Mouse (Mus musculus) midbrain, embryonic 10.5 days (tissue): ENCODE data around the gene Dpep1. TPM values are rescaled to one million over a fixed set of nuclear protein-coding genes. Genes with fewer than 3 reads are reported as not detected.
A peak's percentile ranks its signal among the peaks of the same experiment; 100 is the strongest.
"Not testable (repeated sequence)": the region's sequence is repeated elsewhere in the genome, so short reads cannot be mapped to it uniquely, and the experiment has no call there.

Source experiments
- DNase-seq: peaks from one replicate; pipeline ENCODE4 v3.0.0-alpha.2; 2017; ENCODE audit warnings: low spot score
- H3K27ac ChIP-seq: fragments of 300-500 bp; sonication (generic); replicated peaks from 2 replicates; pipeline ENCODE4 v1.5.1; 2016; ENCODE audit warnings: mild to moderate bottlenecking
- H3K27me3 ChIP-seq: fragments of 300-500 bp; sonication (generic); 2 replicates; pipeline ENCODE4 v1.6.1; 2016; ENCODE audit warnings: low read depth, mild to moderate bottlenecking; ENCODE audit not compliant: poor library complexity, severe bottlenecking
- H3K36me3 ChIP-seq: fragments of 300-500 bp; sonication (generic); 2 replicates; pipeline ENCODE4 v1.6.1; 2016; ENCODE audit warnings: mild to moderate bottlenecking, moderate library complexity
- H3K4me1 ChIP-seq: fragments of 300-500 bp; sonication (generic); 2 replicates; pipeline ENCODE4 v1.6.1; 2016
- H3K4me3 ChIP-seq: fragments of 300-500 bp; sonication (generic); 2 replicates; pipeline ENCODE4 v1.5.1; 2016; ENCODE audit warnings: mild to moderate bottlenecking, moderate library complexity
- H3K9me3 ChIP-seq: fragments of 300-500 bp; sonication (generic); replicated peaks from 2 replicates; pipeline ENCODE4 v1.6.1; 2016; ENCODE audit warnings: mild to moderate bottlenecking
- WGBS: fragments of 180-500 bp; shearing (Covaris S2); methylation state at CpG from one replicate; pipeline ENCODE4 v1.1.7; 2016; 5-methylcytosine and 5-hydroxymethylcytosine counted together
- polyA plus RNA-seq: library from polyadenylated mRNA; unstranded; fragments of >200 nt; fragmentation: Nextera tagmentation; extraction: Ambion mirVana; gene quantifications from 2 replicates; pipeline ENCODE4 v1.2.1, GENCODE M21; 2016

Gene Dpep1
- polyA plus RNA-seq, 1 experiment from 2014 or later: 5.7 TPM

GRCm38 (mm10) chr8:123188006-123188405 is 2.0 kb downstream of the Dpep1 start:
- 80% methylated on average over 2 of the region's 2 CpGs for WGBS

DNA sequence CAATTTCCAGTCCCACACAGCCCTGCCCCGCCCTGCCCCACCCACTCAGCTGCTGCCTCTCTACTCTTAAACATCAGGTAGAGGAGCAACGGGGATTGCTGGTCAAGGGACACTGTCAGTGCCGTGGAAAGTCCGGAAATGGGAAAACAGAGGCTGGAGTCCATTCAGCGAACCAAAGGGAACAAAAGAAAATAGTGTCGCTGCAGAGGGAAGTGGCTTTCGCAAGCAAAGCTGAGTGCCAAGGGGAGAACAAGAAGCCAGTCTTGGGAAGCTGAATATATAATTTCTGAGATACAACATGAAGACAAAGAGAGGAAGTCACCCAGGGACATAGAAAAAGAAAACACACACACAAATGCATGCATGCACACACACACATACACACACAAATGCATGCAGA is 2.8 kb downstream of the Dpep1 start:
- DNase-seq: no peak
- Histone ChIP-seq H3K9me3 (no peaks in the 10 kb centered on the region), H3K4me3 (no peak overlapping the region), H3K36me3 (no peaks in the 10 kb centered on the region), H3K4me1 (peaks cover 14% of the 10 kb centered on the region), H3K27ac (no peak overlapping the region), H3K27me3 (0 out of 2 replicates have a peak, but pooled peaks cover 3% of the 10 kb centered on the region)
- 84% methylated on average over 7 of the region's 7 CpGs for WGBS

More at GRCm38 (mm10) chr8:123188006-123188405, 2.0 kb downstream of the Dpep1 start:
- Histone ChIP-seq H3K36me3 (no peaks in the 10 kb centered on the region), H3K4me3 (no peak overlapping the region), H3K9me3 (no peaks in the 10 kb centered on the region), H3K27ac (no peak overlapping the region), H3K4me1 (peaks cover 14% of the 10 kb centered on the region), H3K27me3 (0 out of 2 replicates have a peak, but pooled peaks cover 3% of the 10 kb centered on the region)
- DNase-seq: no peak

GRCm38 (mm10) chr8:123190678-123191077 is 4.6 kb downstream of the Dpep1 start:
- Histone ChIP-seq H3K36me3 (no peaks in the 10 kb centered on the region), H3K4me1 (peaks cover 7% of the 10 kb centered on the region), H3K9me3 (no peaks in the 10 kb centered on the region), H3K4me3 (no peak overlapping the region), H3K27ac (peak overlapping the region; percentile 15; the same call in 1 of the 2 replicates), H3K27me3 (0 out of 2 replicates have a peak, but pooled peaks cover 3% of the 10 kb centered on the region)
- 3% methylated on average over 9 of the region's 9 CpGs for WGBS
- peak; percentile 81 for DNase-seq

DNA sequence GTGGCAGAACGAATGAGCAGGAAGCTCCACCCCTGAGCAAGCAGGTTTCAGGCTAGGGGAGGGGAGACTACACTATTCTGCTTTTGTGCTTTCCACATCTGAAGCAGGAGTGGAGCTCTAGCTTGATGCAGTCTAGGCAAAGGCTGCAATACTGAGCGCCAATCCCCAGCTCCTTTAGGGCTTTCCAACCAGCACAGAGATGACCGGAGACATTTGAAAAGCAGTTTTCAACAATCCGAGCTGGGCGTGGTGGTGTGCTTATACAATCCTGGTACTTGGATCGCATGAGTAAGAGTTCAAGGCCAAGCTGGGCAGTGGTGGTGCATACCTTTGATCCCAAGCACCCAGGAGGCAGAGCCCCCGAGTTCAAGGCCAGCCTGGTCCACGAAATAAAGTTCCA is 5.9 kb downstream of the Dpep1 start:
- WGBS: 63% methylated on average over 8 of the region's 8 CpGs
- 0 out of 2 replicates have a peak, but pooled peaks cover 3% of the 10 kb centered on the region for H3K27me3 ChIP-seq

GRCm38 (mm10) chr8:123193771-123194170 is 7.7 kb downstream of the Dpep1 start:
- Histone ChIP-seq H3K27me3 (0 out of 2 replicates have a peak, but pooled peaks cover 3% of the 10 kb centered on the region), H3K4me1 (peaks cover 6% of the 10 kb centered on the region; the same call in 1 of the 2 replicates), H3K4me3 (no peak overlapping the region), H3K9me3 (no peaks in the 10 kb centered on the region), H3K27ac (no peak overlapping the region), H3K36me3 (no peaks in the 10 kb centered on the region)
- no peak for DNase-seq
- 93% methylated on average over 9 of the region's 9 CpGs for WGBS

More for the DNA sequence above, 5.9 kb downstream of the Dpep1 start:
- no peak for DNase-seq
- peaks cover 6% of the 10 kb centered on the region; the same call in 1 of the 2 replicates for H3K4me1 ChIP-seq
- no peak overlapping the region for H3K4me3 ChIP-seq
- no peaks in the 10 kb centered on the region for H3K9me3 ChIP-seq
- H3K27ac ChIP-seq: no peak overlapping the region
- H3K36me3 ChIP-seq: no peaks in the 10 kb centered on the region

GRCm38 (mm10) chr8:123197016-123197415 is 11.0 kb downstream of the Dpep1 start:
- DNase-seq, H3K36me3 ChIP-seq, H3K4me1 ChIP-seq, H3K9me3 ChIP-seq, H3K27me3 ChIP-seq, H3K4me3 ChIP-seq, H3K27ac ChIP-seq: not testable (repeated sequence)
- 82% methylated on average over 5 of the region's 5 CpGs for WGBS

- Histone ChIP-seq H3K27me3 (no peaks in the 10 kb centered on the region), H3K9me3 (no peaks in the 10 kb centered on the region), H3K27ac (no peak overlapping the region), H3K4me3 (no peak overlapping the region), H3K4me1 (no peaks in the 10 kb centered on the region), H3K36me3 (peaks cover 13% of the 10 kb centered on the region)
- DNase-seq: no peak
- 78% methylated on average over 14 of the region's 14 CpGs for WGBS
These were observed 13.8 kb downstream of the Dpep1 start for GRCm38 (mm10) chr8:123199864-123200263.

- Histone ChIP-seq H3K4me1 (no peaks in the 10 kb centered on the region), H3K27ac (no peak overlapping the region), H3K4me3 (no peak overlapping the region), H3K27me3 (no peaks in the 10 kb centered on the region), H3K9me3 (no peaks in the 10 kb centered on the region), H3K36me3 (peaks cover 35% of the 10 kb centered on the region)
- peak; percentile 81 for DNase-seq
- 35% methylated on average over 5 of the region's 5 CpGs for WGBS
These were observed 16.2 kb downstream of the Dpep1 start for GRCm38 (mm10) chr8:123202288-123202687.

GRCm38 (mm10) chr8:123203571-123203970 is 17.5 kb downstream of the Dpep1 start:
- Histone ChIP-seq H3K4me3 (no peak overlapping the region), H3K9me3 (no peaks in the 10 kb centered on the region), H3K27ac (no peak overlapping the region), H3K27me3 (no peaks in the 10 kb centered on the region), H3K4me1 (no peaks in the 10 kb centered on the region), H3K36me3 (peaks cover 48% of the 10 kb centered on the region)
- no peak for DNase-seq
- WGBS: 95% methylated on average over 3 of the region's 3 CpGs

- Histone ChIP-seq H3K4me3 (peak overlapping the region; percentile 99), H3K27ac (peak overlapping the region; percentile 87), H3K27me3 (no peaks in the 10 kb centered on the region), H3K9me3 (no peaks in the 10 kb centered on the region), H3K4me1 (peaks cover 28% of the 10 kb centered on the region), H3K36me3 (peaks cover 35% of the 10 kb centered on the region)
- WGBS: 60% methylated on average over 10 of the region's 10 CpGs
- no peak for DNase-seq
These were observed 25.8 kb downstream of the Dpep1 start for GRCm38 (mm10) chr8:123211876-123212275.

DNA sequence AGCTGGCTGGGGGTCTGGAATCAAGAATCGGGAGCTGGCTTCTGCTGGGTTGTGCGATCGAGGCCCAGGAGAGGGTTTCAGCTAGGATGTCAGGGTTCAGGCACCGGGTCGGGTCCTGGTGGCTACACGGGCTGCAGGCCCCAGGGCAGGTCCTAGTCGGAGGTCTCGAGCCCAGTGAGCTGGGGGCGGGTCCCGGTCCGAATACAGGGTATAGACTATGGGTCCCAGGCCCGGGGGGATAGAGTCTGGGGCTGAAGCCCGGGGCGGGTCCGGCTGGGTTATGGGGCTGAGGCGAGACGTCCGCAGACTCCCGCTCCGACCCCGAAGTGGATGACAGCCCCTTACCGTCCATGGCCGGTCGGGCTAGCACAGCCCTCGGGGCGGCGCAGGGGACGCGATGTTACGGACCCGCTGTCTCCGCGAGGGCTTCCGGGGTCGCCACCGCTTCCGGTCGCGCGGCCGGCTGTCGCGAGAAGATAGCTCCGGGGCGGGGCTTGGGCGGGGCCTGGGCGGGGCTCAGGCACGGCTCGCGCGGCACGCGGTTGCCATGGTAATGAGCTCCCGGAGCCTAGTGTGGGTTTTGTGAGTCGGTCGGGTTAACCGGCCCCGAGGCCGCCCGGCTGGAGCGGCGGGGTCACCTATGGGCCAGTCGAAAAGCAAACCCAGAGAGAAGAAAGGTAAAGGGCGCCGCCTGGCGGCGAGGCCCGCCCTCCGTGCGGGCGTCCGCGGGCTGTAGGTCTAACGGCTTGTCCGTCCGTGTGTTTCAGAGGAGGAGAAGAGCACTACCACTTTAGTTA is 26.5 kb downstream of the Dpep1 start, which contains the start of the genes Chmp1a and Spata33:
Gene Chmp1a, minus strand, starts transcription at position 443 of the 797 bp plus-strand sequence.
Gene Spata33, plus strand, starts transcription at position 512 of the 797 bp plus-strand sequence.
- H3K36me3 ChIP-seq: peaks cover 28% of the 10 kb centered on the region
- H3K4me3 ChIP-seq: peak within 1 kb of the TSS; percentile 99
- H3K9me3 ChIP-seq: no peaks in the 10 kb centered on the region
- H3K27ac ChIP-seq: peak within 1 kb of the TSS; percentile 87
- 1% methylated on average over 76 of the region's 76 CpGs for WGBS
- peaks cover 28% of the 10 kb centered on the region for H3K4me1 ChIP-seq
- DNase-seq: peak; percentile 99
- H3K27me3 ChIP-seq: no peaks in the 10 kb centered on the region

GRCm38 (mm10) chr8:123213118-123213772 is 27.2 kb downstream of the Dpep1 start:
- peaks cover 28% of the 10 kb centered on the region for H3K4me1 ChIP-seq
- H3K27ac ChIP-seq: peak overlapping the region; percentile 87
- no peaks in the 10 kb centered on the region for H3K27me3 ChIP-seq
- peaks cover 21% of the 10 kb centered on the region for H3K36me3 ChIP-seq
- WGBS: 25% methylated on average over 22 of the region's 22 CpGs
- no peaks in the 10 kb centered on the region for H3K9me3 ChIP-seq
- peak overlapping the region; percentile 99 for H3K4me3 ChIP-seq
- DNase-seq: no peak
